24 mouse cellular contexts compared by ENCODE assay signal in the genomic region with DNA sequence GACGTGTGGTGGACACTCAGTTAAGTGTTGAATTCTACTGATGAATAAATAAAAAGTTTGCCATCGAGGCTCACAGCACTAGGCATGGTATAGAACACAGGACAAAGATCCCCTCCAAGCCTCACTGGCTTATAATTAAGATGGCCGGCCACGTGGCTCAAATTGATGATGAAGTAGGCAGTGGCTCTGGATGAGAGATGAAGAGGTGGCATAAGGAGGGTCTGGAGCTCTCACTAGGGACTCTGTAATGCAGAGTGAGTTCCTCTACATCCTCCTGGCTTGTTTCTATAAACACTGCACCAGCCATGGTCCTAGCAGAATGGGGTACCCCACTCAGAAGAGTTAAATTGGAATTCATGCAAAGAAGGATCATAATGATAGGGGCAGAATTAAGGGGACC.
"Had no signal": no experiment of that assay in that cellular context is flagged by ENCODE, and none has a peak within 500 bp of the region (broad histone marks: within the 10 kb centered on the region; RNA-seq: fewer than 3 reads in every experiment).

No protein-coding gene starts in this region.

- ATAC-seq: forebrain, embryonic 16.5 days; hindbrain, embryonic 16.5 days; inflammation-experienced regulatory T-cells, adult 6 months; intestine, embryonic 15.5 days; intestine, postnatal 0 days had no signal

- DNase-seq: gastrocnemius, adult 2 months; gastrocnemius, postnatal 10 days; gastrocnemius, postnatal 25 days; heart, postnatal 4 days; kidney, adult 18-20 months; kidney, adult 8-10 months; kidney, postnatal 10 days; kidney, postnatal 25 days; kidney, postnatal 4 days; liver; liver, embryonic 13.5 days had no signal

- H3K9me3 ChIP-seq: hindbrain, embryonic 10.5 days; hindbrain, embryonic 12.5 days; intestine, embryonic 15.5 days; limb, embryonic 13.5 days; liver, embryonic 13.5 days; liver, embryonic 15.5 days had no signal

- H3K27me3 ChIP-seq: hindbrain, embryonic 12.5 days; liver, embryonic 13.5 days; liver, embryonic 15.5 days had no signal

- H3K27ac ChIP-seq: gastrocnemius, adult 2 months; hindbrain, embryonic 10.5 days; hindbrain, embryonic 12.5 days; hindbrain, embryonic 14.5 days; intestine, embryonic 15.5 days; layer of hippocampus, adult 2 months; left cerebral cortex, adult 2 months; limb, embryonic 13.5 days; liver, embryonic 13.5 days; liver, embryonic 15.5 days had no signal

- H3K9ac ChIP-seq: hindbrain, embryonic 12.5 days; hindbrain, embryonic 14.5 days; intestine, embryonic 15.5 days; limb, embryonic 13.5 days; liver, embryonic 13.5 days; liver, embryonic 15.5 days had no signal

- H3K36me3 ChIP-seq: hindbrain, embryonic 10.5 days; hindbrain, embryonic 12.5 days; intestine, embryonic 15.5 days; limb, embryonic 13.5 days; liver, embryonic 13.5 days; liver, embryonic 15.5 days had no signal

- H3K4me3 ChIP-seq: gastrocnemius, adult 2 months; hindbrain, embryonic 10.5 days; hindbrain, embryonic 12.5 days; intestine, embryonic 15.5 days; layer of hippocampus, adult 2 months; left cerebral cortex, adult 2 months; limb, embryonic 13.5 days; liver, embryonic 13.5 days; liver, embryonic 15.5 days had no signal

- H3K4me1 ChIP-seq: hindbrain, embryonic 12.5 days; intestine, embryonic 15.5 days; liver, embryonic 13.5 days; liver, embryonic 15.5 days had no signal

- H3K4me2 ChIP-seq: hindbrain, embryonic 12.5 days; hindbrain, embryonic 14.5 days; intestine, embryonic 15.5 days; limb, embryonic 13.5 days; liver, embryonic 11.5 days; liver, embryonic 13.5 days; liver, embryonic 15.5 days had no signal
